Mouse (Mus musculus) forelimb bud, embryonic 11.5 days (tissue): Measurements from ENCODE around the gene Pgm2l1.
"Not testable (repeated sequence)": the region's sequence is repeated elsewhere in the genome, so short reads cannot be mapped to it uniquely, and the experiment has no call there.

Experiments
- DNase-seq: peaks from one replicate; pipeline ENCODE4 v3.0.0-alpha.2; 2012; ENCODE audit warnings: low read depth, low spot score

Gene Pgm2l1

GRCm38 (mm10) chr7:100228957-100229356 is 1.8 kb downstream of the Pgm2l1 start:
- no peak for DNase-seq

- no peak for DNase-seq
Measured at GRCm38 (mm10) chr7:100230646-100231045, 3.5 kb downstream of the Pgm2l1 start.

- no peak for DNase-seq
Measured at GRCm38 (mm10) chr7:100231661-100232060, 4.5 kb downstream of the Pgm2l1 start.

- no peak for DNase-seq
Measured at GRCm38 (mm10) chr7:100233681-100234080, 6.5 kb downstream of the Pgm2l1 start.

- peak; percentile 23 for DNase-seq
Measured at GRCm38 (mm10) chr7:100234264-100234885, 7.2 kb downstream of the Pgm2l1 start.

GRCm38 (mm10) chr7:100238271-100238670 is 11.1 kb downstream of the Pgm2l1 start:
- no peak for DNase-seq

- DNase-seq, result no peak
Measured at GRCm38 (mm10) chr7:100240601-100241000, 13.4 kb downstream of the Pgm2l1 start.

- DNase-seq, result no peak
Measured at GRCm38 (mm10) chr7:100243007-100243406, 15.8 kb downstream of the Pgm2l1 start.

GRCm38 (mm10) chr7:100244225-100244624 is 17.0 kb downstream of the Pgm2l1 start:
- DNase-seq, result no peak

GRCm38 (mm10) chr7:100245176-100245575 is 18.0 kb downstream of the Pgm2l1 start:
- no peak for DNase-seq

GRCm38 (mm10) chr7:100250667-100251066 is 23.5 kb downstream of the Pgm2l1 start:
- no peak for DNase-seq

- DNase-seq, result no peak
Measured at GRCm38 (mm10) chr7:100262350-100262749, 35.2 kb downstream of the Pgm2l1 start.

- not testable (repeated sequence) for DNase-seq
Measured at GRCm38 (mm10) chr7:100264934-100265333, 37.7 kb downstream of the Pgm2l1 start.

- no peak for DNase-seq
Measured at GRCm38 (mm10) chr7:100272369-100272768, 45.2 kb downstream of the Pgm2l1 start.

GRCm38 (mm10) chr7:100274507-100274906 is 47.3 kb downstream of the Pgm2l1 start:
- DNase-seq, result no peak

GRCm38 (mm10) chr7:100276397-100276796 is 49.2 kb downstream of the Pgm2l1 start:
- no peak for DNase-seq

- DNase-seq, result peak; percentile 70
Measured at GRCm38 (mm10) chr7:100279803-100280202, 52.6 kb downstream of the Pgm2l1 start.

- DNase-seq, result no peak
Measured at GRCm38 (mm10) chr7:100281596-100281995, 54.4 kb downstream of the Pgm2l1 start.

- no peak for DNase-seq
Measured at GRCm38 (mm10) chr7:100283298-100283697, 56.1 kb downstream of the Pgm2l1 start.

GRCm38 (mm10) chr7:100285383-100285782 is 58.2 kb downstream of the Pgm2l1 start, which contains the start of gene P4ha3:
Gene P4ha3 (plus strand): TSS chr7:100285520.
- DNase-seq, result peak; percentile 18

GRCm38 (mm10) chr7:100287748-100288578 is 60.8 kb downstream of the Pgm2l1 start:
- DNase-seq, result peak; percentile 83

GRCm38 (mm10) chr7:100288622-100289021 is 61.4 kb downstream of the Pgm2l1 start:
- peak; percentile 84 for DNase-seq

GRCm38 (mm10) chr7:100293546-100293945 is 66.4 kb downstream of the Pgm2l1 start:
- DNase-seq, result no peak
